Mouse (Mus musculus): ENCODE results near the gene Mdm4.
"Not testable (repeated sequence)": the region's sequence is repeated elsewhere in the genome, so short reads cannot be mapped to it uniquely, and the experiment has no call there.

The Mdm4 gene

GRCm38 (mm10) chr1:133020137-133020894 lies 10.0 kb downstream of the Mdm4 start:
- no peak for DNase-seq (ENCODE audit: low spot score in 2 of 2)

DNA sequence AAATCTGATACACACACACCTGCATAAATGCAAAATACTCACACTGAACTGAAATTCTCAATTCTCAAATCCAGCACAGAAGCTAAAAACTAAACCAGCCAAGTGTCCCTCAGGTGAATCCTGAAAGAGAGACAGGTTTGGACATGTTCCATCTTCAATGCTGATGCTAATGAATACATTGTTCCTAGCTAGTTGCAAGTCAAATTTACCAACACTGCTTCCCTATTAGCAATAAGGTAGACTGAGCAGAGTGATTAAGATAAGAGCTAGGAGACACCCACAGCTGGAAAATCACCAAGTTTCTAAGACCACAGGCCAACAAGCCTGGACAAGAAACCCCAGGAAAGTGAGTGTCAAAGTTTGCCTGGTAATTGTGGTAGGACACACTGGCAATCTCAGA lies 11.0 kb downstream of the Mdm4 start:
- no peak for DNase-seq (ENCODE audit: low spot score in 2 of 2)

DNA sequence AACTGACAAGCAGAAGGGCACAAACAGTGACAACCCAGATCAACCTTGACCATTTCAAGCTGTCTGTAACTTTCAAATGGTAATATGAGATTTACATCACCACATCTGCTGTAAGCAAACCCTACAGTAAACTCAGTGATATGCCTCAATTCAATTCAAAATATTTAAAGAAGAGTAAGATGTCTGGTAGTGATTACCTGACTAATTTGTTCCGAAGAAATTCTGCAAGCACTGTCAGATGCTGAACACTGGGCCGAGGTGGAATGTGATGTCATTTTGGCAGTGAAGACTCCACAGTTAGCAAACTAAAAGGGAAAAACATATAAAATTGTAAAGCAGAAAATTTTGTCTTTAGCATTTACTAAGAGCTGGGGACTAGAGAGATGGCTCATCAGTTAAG lies 11.8 kb downstream of the Mdm4 start:
- DNase-seq (ENCODE audit: low spot score in 2 of 2) = no peak

- DNase-seq (ENCODE audit: low spot score in 2 of 2) = no peak
These were observed 13.5 kb downstream of the Mdm4 start for GRCm38 (mm10) chr1:133016775-133017428.

- DNase-seq (ENCODE audit: low spot score in 2 of 2) = no peak
These were observed 16.2 kb downstream of the Mdm4 start for GRCm38 (mm10) chr1:133014196-133014595.

DNA sequence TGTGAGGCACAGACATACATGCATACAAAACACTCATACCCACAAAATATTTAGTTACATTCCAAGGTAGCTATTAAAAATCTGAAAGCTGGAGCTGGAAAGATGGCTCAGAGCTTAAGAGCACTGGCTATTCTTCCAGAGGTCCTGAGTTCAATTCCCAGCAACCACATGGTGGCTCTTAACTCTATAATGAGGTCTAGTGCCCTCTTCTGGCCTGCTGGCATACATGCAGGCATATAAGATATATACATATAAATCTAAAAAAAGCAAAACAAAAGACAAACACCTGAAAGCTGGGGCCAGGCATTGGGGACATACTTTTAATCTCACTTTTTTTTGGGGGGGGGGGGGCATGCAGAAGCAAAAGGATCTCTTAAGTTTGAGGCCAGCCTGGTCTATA lies 17.0 kb downstream of the Mdm4 start:
- no peak for DNase-seq (ENCODE audit: low spot score in 2 of 2)

DNA sequence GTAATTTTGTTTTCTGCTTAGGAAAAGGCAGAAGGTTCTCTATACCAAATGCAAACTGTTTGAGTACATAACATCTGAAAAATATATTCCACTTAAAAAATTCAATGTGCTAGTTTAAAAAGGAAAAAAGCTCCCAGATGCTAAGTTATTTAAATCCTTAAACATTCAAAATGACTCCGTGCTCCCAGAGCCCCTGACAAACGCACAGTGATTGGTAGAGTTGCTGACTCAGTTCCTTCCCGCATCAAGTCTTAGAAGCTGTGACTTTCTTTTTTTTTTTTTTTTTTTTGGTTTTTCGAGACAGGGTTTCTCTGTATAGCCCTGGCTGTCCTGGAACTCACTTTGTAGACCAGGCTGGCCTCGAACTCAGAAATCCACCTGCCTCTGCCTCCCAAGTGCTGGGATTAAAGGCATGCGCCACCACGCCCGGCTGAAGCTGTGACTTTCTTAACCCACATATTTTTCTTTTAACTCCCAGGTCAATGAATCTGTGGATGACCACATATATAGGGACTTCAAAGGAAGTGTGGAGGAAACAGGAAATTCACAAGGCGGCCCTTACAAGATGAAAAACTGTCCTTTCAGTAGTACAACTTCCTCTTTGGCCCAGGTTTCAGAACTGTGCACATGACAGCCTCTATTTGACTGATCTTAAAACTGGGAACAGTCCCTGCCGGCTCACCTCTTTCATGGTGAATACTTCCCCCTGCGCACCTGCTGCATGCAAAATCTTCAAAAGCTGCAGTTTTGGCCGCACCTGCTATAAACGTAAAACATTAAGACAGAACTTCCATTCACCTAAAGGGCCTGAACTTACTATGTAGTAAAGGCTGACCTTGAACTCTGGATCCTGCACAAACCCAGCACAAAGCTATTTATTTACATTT lies 18.2 kb downstream of the Mdm4 start:
- no peak for DNase-seq (ENCODE audit: low spot score in 2 of 2)

- DNase-seq (ENCODE audit: low spot score in 2 of 2) = no peak
These were observed 23.8 kb downstream of the Mdm4 start for GRCm38 (mm10) chr1:133006571-133006970.

DNA sequence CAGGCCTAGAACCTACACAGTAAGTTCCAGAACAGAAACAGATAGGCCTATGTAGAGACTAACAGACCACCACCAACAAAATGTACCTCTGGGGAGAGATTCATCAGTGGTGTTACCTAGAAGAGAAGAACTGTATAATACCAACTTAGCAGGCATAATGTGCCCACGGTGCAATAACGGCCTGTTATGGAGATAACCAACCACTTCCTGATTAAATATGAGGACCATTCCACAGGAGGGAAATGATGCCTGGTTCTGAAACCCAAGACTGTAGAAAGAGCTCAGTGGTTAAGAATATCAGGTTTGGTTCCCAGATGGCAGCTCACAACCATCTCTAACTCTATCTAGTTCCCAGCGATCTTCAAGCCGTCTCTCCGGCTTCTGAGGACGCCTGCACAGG lies 30.0 kb downstream of the Mdm4 start:
- no peak for DNase-seq (ENCODE audit: low spot score in 2 of 2)

GRCm38 (mm10) chr1:132991580-132991979 lies 38.8 kb downstream of the Mdm4 start:
- DNase-seq (ENCODE audit: low spot score in 2 of 2) = no peak

GRCm38 (mm10) chr1:132990733-132991132 lies 39.6 kb downstream of the Mdm4 start:
- DNase-seq (ENCODE audit: low spot score in 2 of 2) = no peak

GRCm38 (mm10) chr1:132988556-132989459 lies 41.6 kb downstream of the Mdm4 start:
- not testable (repeated sequence) for DNase-seq (ENCODE audit: low spot score in 2 of 2)

GRCm38 (mm10) chr1:132982728-132983127 lies 47.6 kb downstream of the Mdm4 start:
- DNase-seq (ENCODE audit: low spot score in 2 of 2) = peak; percentile 79 to 86

DNA sequence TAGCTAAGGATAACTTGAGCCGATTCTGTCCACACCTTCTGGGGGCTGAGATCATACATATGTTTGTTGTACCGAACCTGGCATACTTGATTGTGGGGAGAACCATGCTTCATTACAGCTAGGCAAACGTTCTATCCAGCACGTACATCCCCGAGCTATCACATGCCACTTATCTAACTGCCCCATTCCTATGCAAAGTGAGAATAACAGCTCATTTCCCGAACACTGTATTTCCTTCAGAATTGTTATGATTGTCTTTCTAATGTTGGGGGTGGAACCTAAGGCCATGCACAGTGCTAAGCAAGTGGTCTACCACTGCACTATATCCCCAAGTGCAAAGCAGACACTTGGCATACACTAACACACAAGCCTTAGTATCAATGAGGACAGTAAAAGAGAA lies 49.1 kb downstream of the Mdm4 start:
- no peak for DNase-seq (ENCODE audit: low spot score in 2 of 2)

DNA sequence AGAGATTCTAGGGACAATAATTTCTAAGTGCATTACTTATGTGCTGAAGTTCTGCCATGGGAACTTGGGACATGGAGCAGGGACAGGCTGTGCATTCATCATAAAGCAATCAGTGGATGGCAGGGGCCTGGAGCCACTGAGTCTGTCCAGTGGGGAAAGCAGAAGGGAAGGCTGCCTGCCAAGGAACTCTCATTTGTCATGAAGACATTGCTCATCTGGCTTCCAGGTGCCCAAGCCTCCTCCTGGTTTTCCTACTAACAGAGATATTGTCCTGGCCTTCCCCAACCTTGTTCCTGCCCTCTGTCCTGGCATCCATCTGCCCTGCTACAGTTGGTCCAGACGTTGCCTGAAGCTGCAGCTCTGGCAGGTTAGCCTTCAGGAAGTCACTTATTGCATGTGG lies 53.0 kb downstream of the Mdm4 start:
- DNase-seq (ENCODE audit: low spot score in 2 of 2) = no peak

GRCm38 (mm10) chr1:132968659-132969058 lies 61.7 kb downstream of the Mdm4 start:
- peak; percentile 56 to 66 for DNase-seq (ENCODE audit: low spot score in 2 of 2)

GRCm38 (mm10) chr1:132964691-132965090 lies 65.7 kb downstream of the Mdm4 start:
- no peak for DNase-seq (ENCODE audit: low spot score in 2 of 2)

DNA sequence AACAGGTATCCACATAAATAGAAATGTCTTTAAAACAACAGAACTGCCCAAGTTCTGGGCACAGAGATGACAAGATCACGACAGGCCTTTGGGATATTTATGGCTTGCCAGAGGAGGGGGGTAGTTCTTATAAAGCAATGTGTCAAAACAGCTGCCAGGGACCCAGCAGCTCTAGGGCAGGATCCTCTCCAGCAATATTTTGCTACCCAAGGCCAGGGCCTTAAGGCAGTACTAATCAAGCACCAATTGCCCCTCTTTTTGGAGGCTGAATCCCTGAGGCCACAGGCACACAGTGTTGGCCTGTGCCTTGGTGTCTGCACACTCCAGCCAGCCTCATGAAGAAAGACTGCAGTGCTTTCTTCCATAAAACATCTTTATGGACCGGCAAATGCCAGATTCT lies 66.3 kb downstream of the Mdm4 start:
- no peak for DNase-seq (ENCODE audit: low spot score in 2 of 2)

DNA sequence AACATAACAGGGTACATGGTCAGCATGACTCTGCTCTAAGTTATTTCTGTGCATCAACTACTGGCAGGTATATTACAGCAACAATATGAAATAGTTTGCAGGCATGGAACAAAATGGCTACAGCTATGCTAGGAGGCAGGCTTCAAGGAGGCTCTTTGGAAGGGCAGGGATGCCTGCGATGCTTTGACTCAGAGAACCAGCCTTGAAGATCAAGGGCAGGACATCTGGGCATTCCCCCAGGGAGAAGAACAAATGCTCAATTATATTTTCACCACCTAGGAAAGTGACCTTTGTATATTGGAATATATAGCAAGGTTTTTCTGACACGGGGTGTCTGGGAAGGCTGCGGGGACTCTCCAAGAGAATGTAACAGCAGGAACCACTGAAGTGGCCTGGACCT lies 68.6 kb downstream of the Mdm4 start:
- no peak for DNase-seq (ENCODE audit: low spot score in 2 of 2)

DNA sequence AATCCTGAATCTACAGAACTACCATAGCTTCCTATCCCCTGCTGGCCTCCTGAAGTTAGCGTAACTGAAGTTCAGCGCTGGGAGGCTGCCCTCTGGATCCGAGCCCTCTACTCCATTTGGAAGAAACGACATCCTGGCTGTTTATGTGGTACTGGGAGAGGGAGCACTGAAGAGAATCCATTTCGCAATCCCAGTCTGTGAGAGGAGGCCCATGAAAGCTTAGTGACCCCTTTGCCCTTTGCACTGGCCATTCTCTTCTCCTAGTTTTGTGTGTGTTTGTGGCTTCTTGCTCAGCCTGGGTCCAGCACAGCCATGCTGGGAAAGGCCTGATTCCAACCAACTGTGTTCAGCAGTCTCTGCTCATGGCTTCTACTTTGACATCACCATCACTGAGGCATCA lies 73.6 kb downstream of the Mdm4 start:
- DNase-seq (ENCODE audit: low spot score in 2 of 2) = no peak

DNA sequence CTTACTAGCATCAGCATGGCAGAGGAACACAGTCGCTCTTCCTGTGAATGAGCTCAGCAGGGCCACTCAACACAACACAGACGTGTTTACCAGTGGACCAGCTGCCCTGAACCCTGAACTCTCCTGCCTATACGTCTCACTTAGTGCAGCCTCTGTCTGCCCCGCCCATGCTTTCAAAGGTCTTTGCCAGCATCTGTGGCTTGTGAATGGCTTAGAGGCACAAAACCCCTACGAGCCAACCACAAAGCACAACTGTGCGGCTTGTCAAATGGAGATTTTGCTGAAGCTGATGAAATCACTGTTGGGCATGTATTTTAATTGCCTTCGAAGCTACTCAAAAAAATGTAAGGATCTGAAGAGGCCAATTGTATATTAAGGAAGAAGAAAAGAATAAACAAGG lies 82.5 kb downstream of the Mdm4 start:
- no peak for DNase-seq (ENCODE audit: low spot score in 2 of 2)

Data from right cerebral cortex, adult 2 months (tissue).